Mouse (Mus musculus) liver, embryonic 14 days (tissue): Measurements from ENCODE around the gene Ttc41. TPM values are rescaled to one million over a fixed set of nuclear protein-coding genes. Genes with fewer than 3 reads are reported as not detected.

Experiments used
- polyA plus RNA-seq: library from polyadenylated mRNA; depleted of rRNA; stranded (reverse); fragments of >200 nt; gene quantifications from 2 replicates; pipeline ENCODE4 v1.2.3, GENCODE M21; 2012; rRNA removed

Ttc41 gene
- 0.96 and 0.97 TPM in 2 replicates for polyA plus RNA-seq

DNA sequence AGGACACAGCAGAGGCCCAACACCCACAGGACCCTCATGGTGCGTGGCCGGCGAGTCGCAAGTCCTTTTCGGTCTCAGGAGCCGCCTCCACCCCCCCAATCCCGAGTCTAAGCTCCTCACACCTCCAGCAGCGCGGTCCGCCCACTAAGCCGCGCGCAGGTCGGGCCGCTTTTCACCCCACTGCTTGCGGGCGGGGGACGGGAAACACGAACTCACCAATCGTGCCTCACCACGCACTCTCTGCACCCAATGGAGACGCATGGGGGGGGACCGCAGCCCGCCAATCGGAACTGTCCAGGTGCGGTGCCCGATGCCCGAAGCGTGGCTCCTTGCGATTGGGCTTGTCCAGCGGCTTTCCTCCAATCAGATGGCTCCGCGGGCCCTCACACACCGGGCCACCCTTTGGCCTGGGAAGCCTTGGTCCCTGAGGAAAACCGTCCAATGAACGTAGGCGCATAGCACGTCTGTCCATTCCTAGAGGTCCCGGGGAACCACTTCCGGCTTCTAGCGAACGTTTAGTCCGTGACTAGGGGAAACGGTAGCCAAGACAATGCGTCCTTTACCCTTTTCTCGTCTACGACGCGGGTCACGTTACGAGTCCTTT, at the start of gene Ttc41, which contains the start of gene Hsp90b1:
Ttc41 (plus strand) TSS at position 494 of the 604 bp plus-strand sequence.
Hsp90b1 (minus strand) TSS at position 192 of the 604 bp plus-strand sequence.

DNA sequence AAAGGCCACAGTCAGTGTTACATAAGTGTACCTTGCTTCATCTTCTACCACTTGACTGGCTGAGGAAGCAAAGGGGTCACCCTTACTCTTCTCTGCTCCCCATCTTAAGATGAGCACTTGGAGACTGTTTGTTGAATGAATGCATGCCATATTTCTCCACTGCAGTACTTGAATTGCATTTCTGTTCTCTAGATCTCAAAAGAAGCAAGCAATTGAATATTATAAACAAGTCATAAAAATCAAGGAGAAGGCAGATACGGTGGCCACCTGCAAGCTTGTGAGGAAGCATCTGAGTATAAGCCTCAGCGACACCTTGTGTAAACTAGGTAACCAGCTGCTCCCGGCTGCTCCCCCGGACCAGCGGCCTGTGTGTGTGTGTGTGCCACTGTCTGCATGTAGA, 58.1 kb downstream of the Ttc41 start, which contains the start of gene Gm49358:
Gm49358 (plus strand) TSS at position 301 of the 400 bp plus-strand sequence.

DNA sequence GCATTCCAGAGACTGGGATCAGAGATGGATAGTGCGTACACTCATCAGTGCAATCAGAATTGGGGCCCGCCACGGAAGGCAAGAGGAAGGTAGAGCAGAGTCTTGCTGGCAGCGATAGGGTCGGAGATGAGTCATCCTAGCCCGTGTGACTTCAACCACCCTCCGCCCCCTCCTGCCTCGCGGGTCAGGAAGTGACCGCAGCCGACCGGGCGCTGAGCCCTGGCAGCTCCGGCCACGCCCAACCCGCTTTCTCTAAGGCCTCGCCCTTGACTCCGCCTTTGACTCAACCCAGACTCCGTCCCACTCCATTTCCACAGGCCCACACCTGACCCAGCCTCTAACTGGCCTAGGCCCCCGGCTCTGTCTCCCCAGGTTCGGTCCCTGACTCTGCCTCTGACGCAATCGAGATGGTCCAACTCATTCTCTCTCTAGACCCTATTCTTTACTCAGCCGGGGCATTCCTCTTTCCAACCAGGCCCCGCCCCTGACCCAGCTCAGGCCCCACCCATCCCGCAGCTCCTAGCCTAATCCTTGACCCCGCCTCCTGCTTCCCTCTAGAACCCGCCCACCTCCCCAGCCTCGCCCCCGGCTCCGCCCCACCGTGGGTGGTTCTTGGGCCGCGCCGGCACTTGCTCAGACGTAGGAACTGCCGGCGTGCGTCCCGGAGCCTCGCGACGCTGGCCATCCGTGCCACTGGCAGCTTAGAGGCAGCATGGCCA, 72.9 kb downstream of the Ttc41 start, which contains the start of gene Nt5dc3:
Nt5dc3 (plus strand) TSS at position 608 of the 719 bp plus-strand sequence.

Other genes starting within 250 kb of the Ttc41 start
- 0.09 and 0.10 TPM in 2 replicates for gene Syn3, start 206.9 kb upstream of the Ttc41 start, polyA plus RNA-seq
- 170 TPM in 2 replicates for gene Hsp90b1, start 302 bp upstream of the Ttc41 start, polyA plus RNA-seq
- not detected in 2 replicates for gene Gm49358, start 58.2 kb downstream of the Ttc41 start, polyA plus RNA-seq
- 0.95 and 1.1 TPM in 2 replicates for gene Nt5dc3, start 73.2 kb downstream of the Ttc41 start, polyA plus RNA-seq